Mouse (Mus musculus) adrenal gland (tissue): ENCODE measurements at regions not wholly inside any gene's neighbourhood (a gene's known extent, or its start where the extent isn't known, plus 50 kb on each side); places are given as distances from the start of the nearest gene placed in this dataset.

Experiments used
- intact Hi-C: fragments of 180-260 bp; cut with DNase I; formaldehyde crosslinking; loops from one replicate; pipeline ENCODE4 v1.15.1; 2025

DNA sequence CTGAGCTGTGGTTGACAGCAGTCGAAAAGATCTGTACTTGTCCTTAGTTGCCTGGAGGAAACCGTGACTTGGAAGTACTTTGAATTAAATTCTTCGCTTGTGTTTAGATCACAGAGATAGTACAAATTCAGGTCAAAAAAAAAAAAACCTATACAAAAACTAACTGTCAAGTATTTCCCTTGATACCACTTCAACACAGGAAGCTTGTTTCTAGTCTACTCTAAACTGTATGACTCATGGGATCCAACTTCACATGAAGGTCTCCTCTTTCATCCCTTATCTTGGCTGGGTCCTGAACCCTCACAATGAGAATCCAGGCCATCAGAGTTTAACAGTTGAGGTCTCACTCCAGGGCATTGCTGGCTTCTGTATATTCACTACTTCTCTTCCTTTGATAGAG, 54.8 kb downstream of the Tmem30b start:
- intact Hi-C loops: no loop called here

DNA sequence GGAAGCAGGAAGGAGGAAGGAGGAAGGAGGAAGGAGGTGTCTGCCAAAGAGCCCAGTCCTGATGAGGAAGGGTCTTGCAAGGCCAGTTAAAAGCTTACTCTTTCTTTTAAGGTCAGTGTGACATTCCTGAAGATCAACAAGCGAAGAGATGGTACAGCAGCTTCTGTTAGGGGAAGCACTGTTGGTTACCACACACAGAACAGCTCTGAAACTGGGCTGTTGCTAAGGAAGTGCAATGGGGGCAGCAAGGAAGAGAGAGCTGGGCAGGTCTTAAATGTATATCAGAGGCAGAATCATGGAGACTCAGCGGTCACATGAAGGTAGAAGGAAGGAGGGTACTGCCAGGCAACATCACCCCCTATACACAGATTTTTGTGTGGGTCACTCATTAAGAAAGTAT, 63.3 kb downstream of the Tmem30b start:
- intact Hi-C loops: no loop called here

DNA sequence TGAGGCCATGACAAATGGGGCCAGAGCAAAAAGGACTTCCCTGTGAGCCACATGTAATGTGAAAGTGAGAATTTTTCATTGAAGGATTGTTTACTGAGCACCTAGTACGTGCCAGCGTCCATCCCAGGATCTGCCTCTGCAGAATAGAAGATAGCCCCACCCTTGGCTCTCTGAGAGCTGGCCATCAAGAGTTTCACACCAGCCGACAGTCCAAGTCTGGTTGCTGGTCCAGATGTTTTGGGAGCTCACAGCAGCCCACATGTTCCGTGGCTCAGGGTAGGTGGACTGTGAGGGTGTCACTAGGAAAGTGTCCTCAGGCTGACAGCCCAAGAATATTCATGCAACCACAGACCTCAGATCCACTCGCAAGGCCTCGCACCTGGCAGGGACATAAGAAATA, 63.9 kb downstream of the Tmem30b start:
- intact Hi-C loops: no loop called here

DNA sequence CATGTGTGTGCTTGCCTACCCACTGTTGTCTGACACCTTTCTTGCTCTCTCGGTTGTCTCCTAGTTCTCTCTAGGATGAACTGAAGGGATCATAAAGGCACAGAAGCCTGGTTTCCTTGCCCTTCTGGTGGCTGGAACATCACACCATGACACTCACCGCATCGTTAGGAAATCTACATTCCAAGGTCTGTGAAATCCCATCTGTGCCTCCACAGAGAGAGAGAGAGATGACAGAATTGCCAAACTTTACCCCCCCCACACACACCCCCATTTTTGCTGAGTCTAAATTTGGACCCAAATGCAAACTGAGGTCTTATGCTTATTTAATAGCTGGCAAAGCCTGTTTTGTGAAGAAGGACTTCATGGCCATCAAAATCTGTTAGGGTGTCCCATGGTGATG, 64.5 kb downstream of the Tmem30b start:
- intact Hi-C loops: no loop called here

DNA sequence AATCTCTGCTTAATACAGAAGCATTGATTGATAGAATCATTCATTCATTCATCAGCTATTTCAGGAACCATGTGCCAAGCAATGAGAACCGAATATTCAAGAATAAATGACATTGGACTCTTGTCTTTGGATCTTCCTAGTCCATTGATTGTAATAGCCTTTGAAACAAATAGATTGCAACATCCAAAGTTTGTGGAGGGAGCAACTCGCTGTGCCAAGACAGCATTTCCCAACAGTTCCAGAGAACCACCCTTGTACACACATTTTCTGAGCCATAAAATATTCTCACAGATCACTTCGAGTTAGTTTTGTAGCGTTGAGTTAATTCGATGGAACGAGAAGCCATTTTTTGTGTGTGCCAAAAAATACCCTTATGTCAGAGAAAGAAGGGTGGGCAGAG, 65.0 kb downstream of the Tmem30b start:
- intact Hi-C loops: no loop called here

DNA sequence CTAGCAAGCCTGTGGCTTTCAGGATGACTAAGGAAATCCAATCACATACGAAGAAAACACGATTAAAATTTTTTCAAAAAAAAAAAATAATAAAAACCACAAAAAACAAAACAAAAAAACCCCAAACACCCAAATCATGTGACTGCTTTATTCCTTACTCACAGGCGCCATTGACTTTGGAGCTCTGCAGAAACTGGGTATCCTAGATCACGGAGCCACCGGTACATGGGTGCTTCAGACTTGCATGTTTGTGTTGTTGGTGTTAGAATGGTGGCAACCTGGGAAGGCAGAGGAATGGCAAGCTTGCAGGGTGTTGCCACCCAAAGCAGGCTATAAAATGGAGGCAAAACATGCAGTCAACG, 65.6 kb downstream of the Tmem30b start:
- intact Hi-C loops: no loop called here

DNA sequence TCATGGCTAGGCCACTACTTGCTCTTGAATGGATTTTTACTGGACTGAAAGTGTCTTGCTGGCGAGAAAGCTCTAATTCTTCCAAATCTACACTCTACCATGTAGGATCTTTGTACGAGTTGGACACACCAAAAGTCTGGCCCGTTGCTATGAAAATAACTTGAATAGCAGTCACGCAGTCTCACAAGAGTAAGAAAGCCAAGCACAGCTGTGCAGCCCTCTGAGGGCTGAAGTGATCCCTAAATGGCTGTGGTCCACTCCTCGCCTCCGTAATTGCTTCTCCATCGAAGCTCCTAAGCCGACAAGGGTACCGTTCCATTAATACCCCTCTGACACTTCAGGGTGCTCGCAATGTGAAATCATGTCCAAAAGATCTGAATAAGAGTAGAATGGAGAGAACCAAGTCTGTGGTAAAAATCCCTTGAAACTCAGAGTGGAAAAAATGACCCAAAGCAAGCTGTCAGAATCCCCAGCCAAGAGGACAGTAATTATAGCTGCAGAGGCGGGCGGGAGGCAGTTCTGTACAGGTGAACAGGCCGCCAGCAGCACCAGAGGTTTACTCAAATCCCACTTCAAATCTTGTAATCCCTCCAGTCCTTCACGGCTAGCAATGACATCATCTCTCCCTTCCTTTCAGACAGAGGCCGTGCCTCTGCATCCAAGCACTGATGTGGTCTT, 66.1 kb downstream of the Tmem30b start:
- intact Hi-C loops: no loop called here

DNA sequence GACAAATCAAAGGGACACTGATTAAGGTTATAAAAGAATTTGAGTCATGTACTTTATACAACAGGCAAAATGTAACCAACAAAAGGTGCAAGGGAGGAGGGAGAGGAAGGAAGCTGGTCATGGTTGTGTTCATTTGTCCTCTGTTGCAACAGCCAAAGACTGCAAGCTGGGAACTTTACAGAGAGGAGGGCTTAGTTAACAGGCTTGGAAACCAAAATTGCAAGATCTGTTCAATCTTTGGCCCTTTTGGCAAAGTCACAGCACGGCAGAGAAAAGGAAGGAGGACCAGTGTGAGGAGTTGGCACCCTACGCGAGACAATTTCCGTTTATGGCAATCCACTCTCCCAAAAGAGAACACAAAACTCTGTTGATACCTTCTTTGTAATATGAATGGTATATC, 67.6 kb downstream of the Tmem30b start:
- intact Hi-C loops: no loop called here

DNA sequence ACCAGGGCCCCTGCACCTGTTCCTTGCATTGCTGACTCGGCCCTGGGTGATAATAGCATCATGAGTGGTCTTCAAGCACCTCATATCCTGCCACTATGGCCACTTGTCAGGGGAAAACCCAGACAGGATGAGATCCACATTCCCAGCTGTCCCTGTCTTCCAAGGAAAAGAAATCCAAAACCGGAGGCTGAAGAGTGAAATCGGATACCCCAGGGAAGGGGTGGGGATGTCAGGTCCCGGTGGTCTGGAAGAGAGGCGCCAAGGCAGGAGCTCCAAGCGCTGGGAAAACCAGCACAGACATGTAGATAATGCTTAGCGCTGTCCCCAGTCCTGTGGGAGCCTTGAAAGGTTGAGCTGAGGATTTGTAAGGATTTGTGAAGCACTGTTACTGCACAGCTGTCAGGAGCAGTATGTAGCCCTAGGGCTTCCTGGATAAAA, 69.8 kb downstream of the Tmem30b start:
- intact Hi-C loops: no loop called here

DNA sequence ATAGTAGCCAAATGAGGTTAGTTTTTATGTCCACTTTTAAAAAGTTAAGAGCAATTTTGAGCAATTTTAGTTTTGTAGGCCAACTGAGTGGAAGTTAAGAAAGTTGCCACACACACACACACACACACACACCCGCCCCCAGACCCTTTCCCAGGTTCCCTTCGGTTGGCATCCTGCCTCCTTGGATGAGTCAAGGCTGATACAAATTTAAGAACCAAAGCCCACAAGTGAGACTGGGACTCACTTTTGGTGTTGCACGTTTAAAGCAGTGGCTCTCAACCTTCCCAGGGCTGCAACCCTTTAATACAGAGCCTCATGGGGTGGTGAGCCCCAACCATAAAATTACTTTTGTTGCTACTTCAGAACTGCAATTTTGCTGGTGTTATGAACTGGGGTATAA, 70.4 kb downstream of the Tmem30b start:
- intact Hi-C loops: no loop called here

DNA sequence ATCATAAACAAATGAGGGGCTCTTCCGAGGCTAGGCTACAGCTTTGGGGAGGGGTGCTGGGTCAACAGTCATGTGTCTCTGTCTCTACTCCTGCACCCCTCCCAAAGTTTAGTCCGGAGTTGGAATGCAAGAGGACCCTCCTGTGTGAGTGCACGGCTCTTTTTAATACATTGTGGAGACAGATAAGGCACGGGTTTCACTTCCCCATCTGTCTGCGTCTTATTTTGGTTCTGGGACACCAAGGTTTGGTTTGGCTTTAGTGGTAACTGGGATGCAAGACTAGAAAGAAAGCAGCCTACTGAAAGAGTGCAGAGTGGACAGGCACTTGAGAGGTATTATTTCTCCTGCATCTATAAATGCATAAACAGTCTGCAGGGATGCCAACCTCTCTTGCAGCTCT, 71.2 kb downstream of the Tmem30b start:
- intact Hi-C loops: no loop called here

DNA sequence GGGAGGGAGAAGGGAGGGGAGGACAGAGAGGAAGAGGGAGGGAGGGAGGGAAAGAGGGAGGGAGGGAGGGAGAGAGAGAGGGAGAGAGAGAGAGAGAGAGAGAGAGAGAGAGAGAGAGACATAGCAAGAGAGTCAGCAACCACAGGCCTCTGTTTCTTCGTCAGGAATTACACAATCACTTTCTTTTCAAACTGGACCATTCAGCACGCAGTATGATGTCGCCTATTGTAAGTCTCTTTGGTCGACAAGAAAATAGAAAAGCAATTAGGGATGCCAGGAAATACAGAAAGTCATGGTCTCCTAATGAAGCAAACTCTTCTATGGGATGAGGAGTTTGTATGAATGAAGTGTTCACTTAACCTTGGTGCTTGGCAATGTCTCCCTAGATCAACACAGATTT, 73.1 kb downstream of the Tmem30b start:
- intact Hi-C loops: no loop called here

DNA sequence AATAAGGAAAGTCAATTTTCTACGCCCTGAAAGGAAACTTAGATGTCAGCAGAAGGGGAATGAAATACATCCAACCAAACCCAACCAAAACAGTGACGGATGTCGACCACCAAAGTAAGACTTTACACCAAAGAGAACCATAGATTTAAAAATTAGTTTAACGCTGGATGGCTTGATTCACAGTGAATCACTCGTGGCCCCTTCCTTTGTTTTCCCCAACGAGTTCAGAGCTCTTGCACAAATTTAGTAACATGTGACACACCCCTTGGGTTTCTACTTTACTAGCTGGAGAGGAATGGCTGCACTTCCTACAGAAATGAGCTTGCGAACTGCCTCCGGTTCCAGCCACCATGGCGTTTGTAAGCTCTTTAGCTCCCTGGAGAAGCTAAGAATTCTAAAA, 74.2 kb downstream of the Tmem30b start:
- intact Hi-C loops: no loop called here

DNA sequence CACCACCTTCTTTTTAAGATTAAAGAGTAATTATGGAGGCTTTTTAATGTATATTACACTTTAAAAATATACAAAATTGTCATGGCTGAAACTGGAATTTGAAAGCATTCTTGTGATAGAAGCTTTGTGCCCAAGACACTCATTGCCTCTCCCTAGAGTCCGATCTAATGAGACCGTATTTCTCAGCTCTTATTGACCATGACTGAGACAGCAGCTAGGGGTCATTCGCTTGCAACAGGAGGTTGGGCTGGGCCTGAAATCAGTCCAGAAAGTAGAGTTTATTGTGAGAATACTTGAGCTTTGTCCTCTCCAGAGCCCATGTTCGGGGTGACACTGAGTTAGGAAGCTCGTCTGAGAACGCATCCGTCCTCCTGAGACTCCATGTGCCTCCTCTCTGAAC, 79.7 kb downstream of the Tmem30b start:
- intact Hi-C loops: no loop called here

DNA sequence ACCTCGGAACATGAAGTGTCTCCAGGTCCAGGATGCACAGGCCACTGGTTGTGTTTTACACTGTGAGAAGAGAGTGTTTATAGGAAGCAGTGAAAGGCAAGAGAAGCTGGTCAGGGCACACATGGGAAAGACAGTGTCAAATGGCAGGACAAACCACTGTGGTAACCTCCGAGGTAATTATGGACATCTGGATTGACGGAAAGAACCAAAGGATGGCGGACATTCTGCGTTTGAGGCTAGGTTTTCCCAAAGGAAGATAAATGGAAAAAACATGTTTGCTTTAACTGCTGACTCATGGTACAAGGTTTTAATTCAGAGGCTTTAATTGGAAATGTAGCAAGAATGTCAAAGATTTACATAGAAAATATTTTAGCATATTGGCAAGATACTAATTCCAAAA, 80.2 kb downstream of the Tmem30b start:
- intact Hi-C loops: no loop called here

DNA sequence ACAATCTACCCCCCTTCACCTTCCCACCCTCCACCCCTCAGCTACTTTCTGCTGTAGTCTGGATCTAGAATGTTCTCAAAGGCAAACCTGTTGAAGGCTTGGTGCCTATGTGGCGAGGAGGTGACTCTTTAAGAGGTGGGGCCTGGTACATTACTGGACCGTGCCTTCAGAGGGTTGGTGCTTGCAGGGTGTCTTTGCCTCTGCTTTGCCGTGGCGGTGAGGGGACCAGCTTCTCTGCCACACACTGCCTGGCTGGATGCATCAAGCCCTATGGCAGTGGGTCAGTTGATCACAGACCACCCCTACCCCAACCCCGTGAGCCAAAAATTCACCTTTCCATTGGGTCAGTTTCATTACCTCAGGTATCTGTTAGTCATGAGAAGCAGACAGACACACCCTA, 81.9 kb downstream of the Tmem30b start:
- intact Hi-C loops: no loop called here

DNA sequence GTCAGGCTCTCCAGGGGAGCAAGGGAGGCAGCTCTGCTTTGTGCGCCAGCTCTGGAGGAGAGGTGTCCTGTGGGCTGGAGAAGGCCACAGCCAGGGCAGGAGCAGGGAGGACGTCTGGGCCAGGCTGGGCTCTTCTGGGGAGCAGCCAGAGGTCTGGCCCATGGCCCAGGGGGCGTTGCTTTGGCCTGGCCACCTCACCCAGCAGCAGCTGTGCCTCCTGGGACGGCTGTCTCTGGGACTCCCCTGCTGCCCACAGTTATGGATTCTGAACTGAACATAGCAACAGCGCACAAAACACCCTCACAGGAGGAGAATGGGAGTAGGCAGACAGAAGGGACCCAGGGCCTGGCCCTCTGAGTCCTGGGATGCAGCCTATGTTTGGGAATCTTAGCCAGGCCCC, 84.1 kb downstream of the Tmem30b start:
- intact Hi-C loops: no loop called here

DNA sequence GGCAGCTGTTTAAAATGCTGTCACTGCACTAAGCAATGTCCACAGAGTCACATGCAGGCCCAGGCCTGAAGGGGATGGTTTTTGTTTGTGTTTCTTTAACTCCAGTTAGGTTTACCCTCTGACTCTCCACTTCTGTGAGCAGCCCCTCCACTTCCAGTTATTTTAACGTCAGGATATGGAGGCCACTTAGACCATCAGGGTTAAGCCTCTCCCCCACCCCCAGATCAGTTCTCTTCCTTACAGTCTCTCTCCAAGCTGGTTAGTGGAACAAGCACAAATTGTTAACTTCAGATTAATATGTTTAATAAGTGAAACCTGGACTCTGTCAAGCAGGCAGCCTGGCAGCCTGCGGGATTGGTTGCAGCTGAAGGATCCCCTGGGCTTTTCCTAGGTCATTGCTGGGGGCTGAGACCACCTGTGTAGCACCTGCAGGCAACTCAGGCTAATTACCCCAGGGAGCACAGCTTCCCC, 85.9 kb downstream of the Tmem30b start:
- intact Hi-C loops: no loop called here

DNA sequence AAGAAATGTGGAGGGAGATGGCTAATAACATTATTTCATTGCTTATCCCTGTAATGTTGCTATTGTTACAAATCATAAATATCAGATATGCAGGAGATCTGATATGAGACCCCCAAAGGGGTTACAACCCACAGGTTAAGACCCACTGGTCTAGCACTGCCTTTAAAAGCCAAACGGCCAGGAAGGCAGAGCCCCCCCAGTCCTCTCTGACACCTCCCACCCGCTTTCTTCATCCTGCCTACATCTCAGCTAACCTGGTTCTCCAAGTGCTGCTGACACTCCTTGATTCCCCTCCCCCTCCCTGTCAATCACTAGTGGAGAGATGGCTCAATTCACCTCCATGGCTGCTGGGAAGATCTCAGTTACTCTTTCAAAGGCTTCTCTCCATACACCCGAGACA, 94.9 kb downstream of the Tmem30b start:
- intact Hi-C loops: loop anchor here (5.0 to 10.0 kb wide), 2 partner anchors 126 to 429 kb away; no protein-coding TSS in a partner anchor

DNA sequence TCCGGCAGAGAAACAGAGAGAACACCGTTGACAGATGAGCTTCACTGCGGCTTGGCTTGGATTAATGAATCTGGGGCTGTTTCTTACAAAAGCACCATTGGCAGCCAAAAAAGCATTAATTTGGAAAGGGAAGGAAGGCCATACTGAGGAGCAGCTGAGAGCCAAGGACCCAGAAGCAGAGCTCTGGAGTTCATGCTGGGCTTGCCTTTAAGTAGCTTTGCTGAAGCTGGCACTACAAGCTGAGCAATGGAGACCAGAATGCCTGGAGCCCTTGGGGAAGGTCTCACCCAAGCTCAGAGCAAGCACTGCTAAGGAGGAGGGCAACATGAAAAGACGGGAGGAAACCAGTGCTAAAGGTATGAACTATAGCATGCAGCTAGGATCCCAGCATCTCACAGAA, 95.7 kb downstream of the Tmem30b start:
- intact Hi-C loops: loop anchor here (5.0 to 10.0 kb wide), 2 partner anchors 126 to 428 kb away; no protein-coding TSS in a partner anchor

DNA sequence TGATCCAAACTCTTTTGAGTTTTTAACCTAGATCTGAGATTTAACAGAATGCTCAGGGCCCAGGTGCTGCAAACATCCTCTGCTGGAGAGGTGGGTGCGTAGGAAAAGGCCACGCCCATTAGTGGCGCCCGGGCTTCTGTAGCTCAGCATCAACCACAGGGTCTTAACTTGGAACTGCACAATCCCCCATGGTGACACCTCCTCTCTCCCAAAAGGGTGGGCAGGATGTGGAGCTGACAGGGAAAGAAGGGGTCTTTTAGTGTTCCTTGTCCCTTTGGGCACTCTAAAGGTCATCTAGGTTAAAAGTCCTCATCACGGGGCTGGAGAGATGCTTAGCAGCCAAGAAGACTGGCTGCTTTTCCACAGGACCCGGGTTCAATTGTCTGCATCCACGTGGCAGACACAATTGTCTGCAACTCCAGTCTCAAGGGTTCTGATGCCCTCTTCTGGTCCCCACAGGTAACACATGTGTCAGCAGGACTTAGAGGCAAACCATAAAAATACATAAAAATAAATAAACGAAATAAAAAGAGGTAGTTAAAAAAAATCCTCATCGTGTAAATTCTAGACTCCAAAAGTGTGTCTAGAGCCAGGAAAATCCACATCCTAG, 96.2 kb downstream of the Tmem30b start:
- intact Hi-C loops: loop anchor here (5.0 to 10.0 kb wide), 2 partner anchors 125 to 428 kb away; no protein-coding TSS in a partner anchor

DNA sequence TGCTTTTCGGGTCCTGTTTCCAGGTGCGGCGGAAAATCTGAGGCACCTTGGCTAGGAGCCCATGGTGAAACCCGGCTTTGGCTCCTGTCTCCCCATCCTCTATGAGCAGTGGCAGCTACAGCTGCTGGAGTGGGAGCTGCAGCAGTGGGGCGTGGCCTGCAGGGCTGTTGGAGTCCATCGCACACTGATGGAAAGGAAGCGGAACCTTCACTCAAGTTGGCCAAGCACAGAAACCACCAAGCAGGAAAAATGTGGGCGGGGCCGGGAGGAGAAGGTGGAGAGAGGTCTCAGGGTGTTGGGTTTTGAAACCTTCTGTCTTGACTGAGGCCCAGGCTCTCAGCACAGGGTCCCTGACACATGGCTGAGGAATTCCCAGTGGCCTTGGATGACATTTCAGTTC, 97.1 kb downstream of the Tmem30b start:
- intact Hi-C loops: no loop called here

DNA sequence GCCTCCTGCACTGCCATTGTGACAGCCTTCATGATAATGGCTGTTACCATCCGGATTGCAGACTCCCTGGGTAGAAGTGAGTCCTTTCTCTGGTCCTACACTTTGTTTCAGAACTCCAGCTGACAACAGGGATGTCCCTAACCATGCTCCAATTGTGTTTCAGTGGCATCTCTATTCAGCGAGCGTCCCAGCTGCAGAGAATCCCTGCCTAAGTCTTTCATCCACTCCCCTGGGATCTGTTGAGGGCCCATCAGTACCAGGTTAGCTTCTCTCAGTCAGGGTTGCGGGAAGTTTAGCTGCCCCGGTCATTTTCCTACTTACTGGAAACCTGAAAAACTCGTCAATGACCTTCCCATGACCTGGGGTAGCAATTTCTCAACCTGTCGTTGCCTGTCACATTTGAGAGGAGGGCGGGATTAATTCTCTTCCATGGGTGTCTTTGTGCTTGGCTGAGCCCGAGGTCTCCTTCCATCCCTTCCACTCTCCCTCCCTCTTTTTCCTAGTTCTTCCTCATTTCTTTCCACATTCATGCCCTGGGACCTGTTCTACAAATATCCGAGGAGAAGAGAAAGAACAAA, 97.7 kb downstream of the Tmem30b start:
- intact Hi-C loops: no loop called here
